Mouse (Mus musculus) liver, embryonic 14.5 days (tissue): ENCODE measurements around the gene Zfp64.
"Not testable (repeated sequence)": the region's sequence is repeated elsewhere in the genome, so short reads cannot be mapped to it uniquely, and the experiment has no call there.

ENCODE experiments used
- CTCF ChIP-seq: IDR thresholded peaks from 2 replicates; pipeline ENCODE4 v1.5.1; 2016; ENCODE audit warnings: antibody characterized with exemption, low read depth, control low read depth
- EP300 ChIP-seq: IDR thresholded peaks from 2 replicates; pipeline ENCODE4 v1.6.1; 2016; ENCODE audit warnings: antibody characterized with exemption, low read depth

GRCm38 (mm10) chr2:168853869-168854268, 101.5 kb downstream of the Zfp64 start:
- TF ChIP-seq CTCF, EP300: not testable (repeated sequence)
